Mouse (Mus musculus) bone marrow, adult 2 months (tissue): ENCODE measurements around the gene Myadm.
"Not testable (repeated sequence)": the region's sequence is repeated elsewhere in the genome, so short reads cannot be mapped to it uniquely, and the experiment has no call there.

Experiments used
- CTCF ChIP-seq: fragments of 200-500 bp; IDR thresholded peaks from 2 replicates; pipeline ENCODE4 v1.5.1; 2011; ENCODE audit warnings: low read length, control low read depth; ENCODE audit not compliant: control insufficient read depth, insufficient read depth
- POLR2A ChIP-seq: fragments of 200-500 bp; IDR thresholded peaks from 2 replicates; pipeline ENCODE4 v1.6.1; 2011; ENCODE audit warnings: low read depth, mild to moderate bottlenecking, control low read depth, low read length, borderline replicate concordance; ENCODE audit not compliant: control insufficient read depth

GRCm38 (mm10) chr7:3292271-3292670, 3.4 kb downstream of the Myadm start:
- not testable (repeated sequence) for TF ChIP-seq CTCF, POLR2A
